In the genomic region with DNA sequence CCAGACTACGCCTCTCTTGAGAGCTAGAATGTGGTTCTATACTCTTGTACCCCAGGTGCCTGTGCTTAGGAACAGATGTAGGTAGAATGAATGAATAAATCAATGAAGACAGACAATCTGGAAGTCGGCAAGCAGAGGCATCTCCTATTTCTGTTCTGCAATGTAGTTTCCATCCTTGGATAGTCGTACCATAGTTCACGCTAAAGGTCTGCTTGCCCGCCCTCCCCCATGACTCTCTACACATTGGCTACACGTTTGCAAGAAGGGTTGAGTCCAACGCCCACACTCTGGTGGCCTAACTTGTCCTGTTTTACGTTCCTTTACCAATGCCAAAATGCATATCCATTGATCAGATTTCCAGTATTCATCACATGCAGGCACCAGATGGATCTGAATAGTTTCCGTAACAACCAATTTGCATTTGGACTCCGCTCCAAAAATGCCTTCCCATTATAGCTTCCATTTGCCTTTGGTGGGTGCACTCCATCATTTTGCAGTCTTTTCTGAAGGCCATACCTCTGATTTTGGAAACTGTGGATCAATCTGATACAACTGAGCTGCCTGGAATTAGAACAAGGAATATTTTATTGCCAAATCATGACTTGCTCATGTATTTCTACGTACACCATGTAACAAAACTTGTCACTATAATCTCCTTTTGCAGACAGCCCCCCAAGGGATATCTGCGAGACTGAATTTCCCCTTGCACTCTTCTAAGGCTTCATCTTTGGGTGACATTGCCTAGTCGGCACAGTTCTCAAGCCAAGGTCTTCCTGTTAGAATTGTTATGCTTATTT, we compare ENCODE assay signal across 19 mouse cellular contexts.
DNase-seq lines count a peak whose midpoint lies in the region; ATAC-seq lines count a peak whose summit lies in the region.
"Had no signal": no experiment of that assay in that cellular context is flagged by ENCODE, and none has a peak within 500 bp of the region (broad histone marks: within the 10 kb centered on the region; RNA-seq: fewer than 3 reads in every experiment).

No protein-coding gene starts in this region.

- no peak overlapping the region for H3K4me2 ChIP-seq in hindbrain, embryonic 13.5 days
- H3K4me2 ChIP-seq in hindbrain, embryonic 16.5 days (ENCODE audit: low read length) = no peak overlapping the region
- H3K4me2 ChIP-seq: embryonic facial prominence, embryonic 13.5 days; hindbrain, embryonic 14.5 days; limb, embryonic 13.5 days had no signal

- no peak overlapping the region for H3K4me3 ChIP-seq in hindbrain, embryonic 13.5 days
- no peak overlapping the region for H3K4me3 ChIP-seq in hindbrain, embryonic 16.5 days (ENCODE audit: low read length)
- H3K4me3 ChIP-seq: embryonic facial prominence, embryonic 13.5 days; limb, embryonic 13.5 days; midbrain, embryonic 10.5 days had no signal

- H3K4me1 ChIP-seq in hindbrain, embryonic 13.5 days (replicated peaks) = peaks cover 9% of the 10 kb centered on the region
- H3K4me1 ChIP-seq in hindbrain, embryonic 16.5 days (ENCODE audit: control insufficient read depth, insufficient read depth, low read depth, low read length) = peaks cover 5% of the 10 kb centered on the region; the same call in 1 of the 2 replicates
- H3K4me1 ChIP-seq: embryonic facial prominence, embryonic 13.5 days; limb, embryonic 13.5 days had no signal

- WGBS in hindbrain, embryonic 13.5 days = 55% methylated on average over 13 of the region's 13 CpGs
- WGBS in hindbrain, embryonic 16.5 days = 55% methylated on average over 13 of the region's 13 CpGs

- 0 out of 2 replicates have a peak overlapping the region, but pooled peaks have one; percentile 13 for H3K27ac ChIP-seq in hindbrain, embryonic 13.5 days
- no peak overlapping the region for H3K27ac ChIP-seq in hindbrain, embryonic 16.5 days (ENCODE audit: low read depth, low read length)
- H3K27ac ChIP-seq: embryonic facial prominence, embryonic 13.5 days; hindbrain, embryonic 14.5 days; limb, embryonic 13.5 days; midbrain, embryonic 10.5 days; stomach, postnatal 0 days had no signal

- H3K36me3 ChIP-seq in hindbrain, embryonic 13.5 days = no peaks in the 10 kb centered on the region
- H3K36me3 ChIP-seq in hindbrain, embryonic 16.5 days (ENCODE audit: control insufficient read depth, insufficient read depth, low read length) = no peaks in the 10 kb centered on the region
- H3K36me3 ChIP-seq: embryonic facial prominence, embryonic 13.5 days; limb, embryonic 13.5 days; midbrain, embryonic 10.5 days had no signal

- DNase-seq in layer of hippocampus, adult 9-11 months = peak; percentile 82
- DNase-seq in right cerebral cortex, postnatal 4 days = peak; percentile 25
- DNase-seq in adrenal gland, adult 8-10 months = no peak
- no peak for DNase-seq in cerebellum, adult 8-10 months
- no peak for DNase-seq in spleen, postnatal 4 days (ENCODE audit: low spot score in 2 of 2)
- DNase-seq: B cell, adult 2 months; cerebellum, adult 11-12 months; heart, adult 11 months; kidney, adult 2 months; kidney, postnatal 4 days; lung, postnatal 36 days had no signal

- 0 out of 2 replicates have a peak, but pooled peaks cover 6% of the 10 kb centered on the region for H3K9me3 ChIP-seq in hindbrain, embryonic 13.5 days
- H3K9me3 ChIP-seq in hindbrain, embryonic 16.5 days (ENCODE audit: control insufficient read depth, low read length) = no peaks in the 10 kb centered on the region
- H3K9me3 ChIP-seq: embryonic facial prominence, embryonic 13.5 days; limb, embryonic 13.5 days had no signal

- ATAC-seq in hindbrain, embryonic 13.5 days (ENCODE audit: low FRiP score) = no peak
- ATAC-seq in hindbrain, embryonic 16.5 days = no peak
- ATAC-seq in frontal cortex, adult (ENCODE audit: low TSS enrichment) = peak; percentile 76

- H3K27me3 ChIP-seq in hindbrain, embryonic 13.5 days = no peaks in the 10 kb centered on the region
- H3K27me3 ChIP-seq in hindbrain, embryonic 16.5 days (replicated peaks; ENCODE audit: control insufficient read depth, insufficient read depth, low read length) = no peaks in the 10 kb centered on the region
- H3K27me3 ChIP-seq: embryonic facial prominence, embryonic 13.5 days; limb, embryonic 13.5 days had no signal

- H3K9ac ChIP-seq in hindbrain, embryonic 13.5 days = no peak overlapping the region
- no peak overlapping the region for H3K9ac ChIP-seq in hindbrain, embryonic 16.5 days (ENCODE audit: low read depth, low read length)
- H3K9ac ChIP-seq: embryonic facial prominence, embryonic 13.5 days; hindbrain, embryonic 14.5 days; limb, embryonic 13.5 days had no signal

Comparison
In these comparisons a context has a peak if more than half of its experiments do, and no peak if none do; other contexts are left out.
1. DNase-seq: peak in layer of hippocampus, adult 9-11 months (single experiment) and right cerebral cortex, postnatal 4 days (single experiment); none in adrenal gland, adult 8-10 months (single experiment), cerebellum, adult 8-10 months (single experiment) and spleen, postnatal 4 days (0 of 2).